Mouse (Mus musculus): ENCODE data around the gene Tomm34. TPM values are rescaled to one million over a fixed set of nuclear protein-coding genes. Genes with fewer than 3 reads are reported as not detected.
"Not testable (repeated sequence)": the region's sequence is repeated elsewhere in the genome, so short reads cannot be mapped to it uniquely, and the experiment has no call there.

The Tomm34 gene
- total and polyA plus RNA-seq, 3 experiments = 25.6 to 40.7 (median 26.8) TPM

DNA sequence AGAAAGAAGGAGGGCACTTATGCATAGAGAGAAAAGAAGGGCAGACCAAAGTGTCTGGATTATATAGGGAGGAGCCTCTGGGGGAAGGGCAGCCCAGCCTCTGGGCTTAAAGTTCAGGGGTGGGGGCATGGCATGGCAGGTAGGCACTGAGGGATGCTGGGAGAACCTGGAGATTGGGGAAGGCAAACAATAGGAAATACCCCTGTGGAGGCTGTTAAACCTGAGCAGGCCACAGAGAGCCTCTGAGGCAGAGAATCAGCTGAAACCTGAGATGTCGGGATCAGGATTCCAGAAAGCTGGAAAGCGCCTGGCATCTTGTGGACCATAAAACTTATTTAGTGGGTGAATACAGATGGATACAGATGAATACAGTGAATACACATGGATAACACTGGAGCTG lies 1.1 kb upstream of the Tomm34 start:
- dilution Hi-C loops (cut with MboI; ENCODE audit: extremely low pct_ligation_motif_present, extremely low pct_unique_long_range_greater_than_20kb, low sequenced_read_pairs) (no loop called here), in situ Hi-C loops (cut with MboI; ENCODE audit: low pct_ligation_motif_present, low pct_unique_long_range_greater_than_20kb, low sequenced_read_pairs) (no loop called here)
- no peak for TF ChIP-seq MYC (IDR thresholded peaks at IDR 0.05; ENCODE audit: low read depth, low read length)
- TF ChIP-seq TBP (conservative IDR thresholded peaks at IDR 0.05; ENCODE audit: low read depth, low read length) = no peak
- no peak for TF ChIP-seq UBTF (IDR thresholded peaks at IDR 0.05; ENCODE audit: low read depth, low read length)
- no peak for TF ChIP-seq EP300 (IDR thresholded peaks at IDR 0.05; ENCODE audit: low read length)
- no peak for TF ChIP-seq ZMIZ1 (IDR thresholded peaks at IDR 0.05; ENCODE audit: low read depth, low read length)
- TF ChIP-seq ETS1 (conservative IDR thresholded peaks at IDR 0.05; ENCODE audit: low read depth, low read length) = no peak
- no peak for TF ChIP-seq ZKSCAN1 (IDR thresholded peaks at IDR 0.05; ENCODE audit: borderline replicate concordance, low read depth, low read length)
- TF ChIP-seq MAFK (IDR thresholded peaks at IDR 0.05; ENCODE audit: insufficient replicate concordance, low read length) = no peak
- TF ChIP-seq POLR2A (IDR thresholded peaks at IDR 0.05; ENCODE audit: low read depth, low read length) = no peak
- TF ChIP-seq USF1 (IDR thresholded peaks at IDR 0.05; ENCODE audit: low read depth, low read length) = no peak
- no peak for TF ChIP-seq NRF1 (IDR thresholded peaks at IDR 0.05; ENCODE audit: low read depth, low read length)
- no peak for TF ChIP-seq ZC3H11A (IDR thresholded peaks at IDR 0.05; ENCODE audit: low read depth, low read length)
- no peak for TF ChIP-seq BHLHE40 (IDR thresholded peaks at IDR 0.05; ENCODE audit: low read depth, low read length)
- no peak for TF ChIP-seq POLR2AphosphoS2 (IDR thresholded peaks at IDR 0.05; ENCODE audit: low read depth, low read length)
- TF ChIP-seq ELF1 (IDR thresholded peaks at IDR 0.05; ENCODE audit: low read depth, low read length) = no peak
- no peak for TF ChIP-seq NELFE (IDR thresholded peaks at IDR 0.05; ENCODE audit: low read depth, low read length)
- no peak for TF ChIP-seq JUN (IDR thresholded peaks at IDR 0.05; ENCODE audit: insufficient read depth, low read depth, low read length)
- no peak overlapping the region for H3K4me2 ChIP-seq (ENCODE audit: insufficient read depth, low read depth, poor library complexity, severe bottlenecking)
- peaks cover 5 to 31% of the 10 kb centered on the region in 2 experiments for H3K36me3 ChIP-seq (replicated peaks in 1 of 2; ENCODE audit: control insufficient read depth in 1 of 2, insufficient read depth in 1 of 2, low read length in 1 of 2)
- H3K9me3 ChIP-seq (replicated peaks; ENCODE audit: low read length) = no peaks in the 10 kb centered on the region
- H3K27me3 ChIP-seq (replicated peaks) = no peaks in the 10 kb centered on the region
- H3K27ac ChIP-seq (ENCODE audit: insufficient read depth, low read depth) = no peak overlapping the region
- no peak for DNase-seq (ENCODE audit: extremely low read depth)
- H3K79me2 ChIP-seq (replicated peaks; ENCODE audit: control insufficient read depth, extremely low read depth, insufficient read depth, poor library complexity, severe bottlenecking) = peaks cover 66% of the 10 kb centered on the region
- peaks cover 10 to 51% of the 10 kb centered on the region in 2 experiments for H3K4me1 ChIP-seq (ENCODE audit: control insufficient read depth in 1 of 2, insufficient read depth in 2 of 2)
- H3K9ac ChIP-seq (ENCODE audit: insufficient read depth, low read depth) = no peak overlapping the region
- H3K4me3 ChIP-seq (replicated peaks in 1 of 3; ENCODE audit: low read depth in 2 of 3, low read length in 2 of 3, poor library complexity in 1 of 3) = no peak overlapping the region

DNA sequence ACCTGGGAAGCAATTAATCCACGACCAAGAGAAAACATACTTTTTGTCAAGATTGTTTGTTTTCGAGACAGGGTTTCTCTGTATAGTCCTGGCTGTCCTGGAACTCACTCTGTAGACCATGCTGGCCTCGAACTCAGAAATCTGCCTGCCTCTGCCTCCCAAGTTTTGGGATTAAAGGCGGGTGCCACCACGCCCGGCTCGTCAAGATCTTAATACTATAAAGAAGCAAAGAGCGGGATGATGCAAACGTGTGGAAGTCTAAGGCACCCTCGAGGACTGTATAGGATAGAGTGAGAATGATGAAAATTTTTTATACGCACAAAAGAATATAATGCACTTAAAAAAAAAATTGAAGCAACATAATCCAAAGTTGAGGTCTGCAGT lies 460 bp upstream of the Tomm34 start:
- H3K9me3 ChIP-seq (replicated peaks; ENCODE audit: low read length); dilution Hi-C loops (cut with MboI; ENCODE audit: extremely low pct_ligation_motif_present, extremely low pct_unique_long_range_greater_than_20kb, low sequenced_read_pairs); H3K27ac ChIP-seq (ENCODE audit: insufficient read depth, low read depth); DNase-seq (ENCODE audit: extremely low read depth); H3K9ac ChIP-seq (ENCODE audit: insufficient read depth, low read depth); H3K27me3 ChIP-seq (replicated peaks); in situ Hi-C loops (cut with MboI; ENCODE audit: low pct_ligation_motif_present, low pct_unique_long_range_greater_than_20kb, low sequenced_read_pairs); H3K4me2 ChIP-seq (ENCODE audit: insufficient read depth, low read depth, poor library complexity, severe bottlenecking): not testable (repeated sequence)
- Histone ChIP-seq H3K79me2 (replicated peaks; ENCODE audit: control insufficient read depth, extremely low read depth, insufficient read depth, poor library complexity, severe bottlenecking) (peaks cover 66% of the 10 kb centered on the region), H3K36me3 (replicated peaks in 1 of 2; ENCODE audit: control insufficient read depth in 1 of 2, insufficient read depth in 1 of 2, low read length in 1 of 2) (peaks cover 7 to 34% of the 10 kb centered on the region in 2 experiments), H3K4me3 (replicated peaks in 1 of 3; ENCODE audit: low read depth in 2 of 3, low read length in 2 of 3, poor library complexity in 1 of 3) (peak overlapping the region in 1 of 3 experiments; percentile 94), H3K4me1 (ENCODE audit: control insufficient read depth in 1 of 2, insufficient read depth in 2 of 2) (peaks cover 7 to 45% of the 10 kb centered on the region in 2 experiments; a peak in 3 of 4 replicates)
